Mouse (Mus musculus): ENCODE data around the gene Tmem176b. TPM values are rescaled to one million over a fixed set of nuclear protein-coding genes. Genes with fewer than 3 reads are reported as not detected.
A peak's percentile ranks its signal among the peaks of the same experiment; 100 is the strongest.

Gene Tmem176b
- polyA plus RNA-seq, 1 experiment from 2014 or later, result 442 TPM

DNA sequence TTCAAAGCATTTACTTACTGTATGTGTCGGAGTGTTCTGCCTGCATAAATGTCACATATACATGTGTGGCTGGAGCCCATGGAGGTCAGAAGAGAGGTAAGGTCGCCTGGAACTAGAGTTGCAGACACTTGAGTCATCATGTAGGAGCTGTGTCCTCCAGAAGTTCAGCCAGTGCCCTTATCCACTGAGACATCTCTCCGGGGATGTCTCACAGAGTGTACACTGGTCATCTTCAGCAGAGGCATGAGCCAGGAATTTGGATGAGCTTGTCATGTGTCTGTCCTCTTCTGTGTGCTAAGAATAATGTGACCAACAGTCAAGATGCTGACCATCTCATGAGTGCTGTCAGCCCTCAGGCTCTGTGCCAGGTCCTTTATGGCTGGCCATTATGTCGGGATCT, 21.5 kb upstream of the Tmem176b start:
- no peaks in the 10 kb centered on the region for H3K9me3 ChIP-seq
- peaks cover 12% of the 10 kb centered on the region for H3K4me1 ChIP-seq
- no peak overlapping the region for H3K9ac ChIP-seq
- no peak overlapping the region for H3K4me2 ChIP-seq
- no peak overlapping the region for H3K27ac ChIP-seq
- no peaks in the 10 kb centered on the region for H3K27me3 ChIP-seq
- H3K4me3 ChIP-seq, result no peak overlapping the region
- ATAC-seq (ENCODE audit: borderline replicate concordance, extremely low read depth, low FRiP score, low TSS enrichment), result no peak
- no peaks in the 10 kb centered on the region for H3K36me3 ChIP-seq
- WGBS, result 60% methylated on average over 4 of the region's 4 CpGs

DNA sequence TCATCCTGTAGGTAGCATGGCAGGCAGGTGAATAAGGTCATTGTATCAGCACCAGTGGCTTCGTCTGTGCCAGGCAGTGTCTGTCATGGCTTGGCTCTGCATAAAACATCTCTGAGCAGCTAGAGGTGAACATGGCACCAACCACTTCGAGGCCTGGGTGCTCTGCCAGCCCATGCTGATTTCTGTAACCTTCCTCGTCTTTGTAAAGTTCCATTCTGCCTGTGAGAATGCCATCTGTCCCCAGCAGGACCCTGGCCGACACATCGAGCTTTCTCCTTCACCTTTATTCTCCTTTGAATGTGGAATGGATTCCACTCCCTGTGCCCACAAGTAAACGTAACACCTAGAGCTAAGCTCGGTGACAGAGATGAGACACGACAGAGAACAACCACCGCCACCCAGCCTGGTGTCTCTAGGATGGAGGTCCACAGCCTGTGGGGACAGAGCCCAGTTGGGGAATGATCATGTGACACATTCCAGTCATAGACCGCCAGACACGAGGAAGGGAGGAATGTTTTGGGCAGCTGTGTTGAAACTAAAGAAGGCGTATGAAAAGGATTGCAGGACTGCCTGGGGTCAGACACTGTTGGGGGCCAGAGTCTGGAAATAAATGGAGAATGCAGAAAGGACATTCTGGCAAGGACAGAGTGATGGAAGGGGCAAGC, 20.5 kb upstream of the Tmem176b start:
- Histone ChIP-seq H3K4me1 (peaks cover 19% of the 10 kb centered on the region), H3K9me3 (no peaks in the 10 kb centered on the region), H3K4me3 (no peak overlapping the region), H3K36me3 (no peaks in the 10 kb centered on the region), H3K9ac (no peak overlapping the region), H3K27ac (0 out of 2 replicates have a peak overlapping the region, but pooled peaks have one; percentile 1), H3K4me2 (no peak overlapping the region), H3K27me3 (no peaks in the 10 kb centered on the region)
- peak; percentile 51; the same call in 1 of the 2 replicates for ATAC-seq (ENCODE audit: borderline replicate concordance, extremely low read depth, low FRiP score, low TSS enrichment)
- 66% methylated on average over 12 of the region's 12 CpGs for WGBS

DNA sequence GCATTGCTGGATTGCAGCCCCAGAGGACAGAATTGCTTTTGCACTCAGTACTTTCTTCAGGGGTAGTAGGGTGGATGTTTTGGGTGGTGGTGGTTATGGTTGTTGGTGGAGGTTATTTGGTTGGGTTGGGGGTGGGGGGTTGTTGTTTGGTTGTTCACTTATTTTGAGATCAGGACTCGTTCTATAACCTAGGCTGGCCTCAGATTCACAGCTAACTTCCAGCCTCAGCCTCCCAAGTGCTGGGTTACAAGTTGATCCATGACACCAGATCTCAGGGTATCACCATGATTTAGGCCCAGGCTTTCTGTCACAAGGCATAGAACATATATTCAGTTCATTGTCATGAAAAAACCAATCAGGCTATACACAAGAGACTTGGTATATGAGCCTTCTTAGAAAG, 19.6 kb upstream of the Tmem176b start:
- Histone ChIP-seq H3K36me3 (no peaks in the 10 kb centered on the region), H3K4me3 (no peak overlapping the region), H3K27me3 (no peaks in the 10 kb centered on the region), H3K9me3 (no peaks in the 10 kb centered on the region), H3K4me1 (peaks cover 19% of the 10 kb centered on the region), H3K27ac (no peak overlapping the region), H3K4me2 (no peak overlapping the region), H3K9ac (no peak overlapping the region)
- no peak for ATAC-seq (ENCODE audit: borderline replicate concordance, extremely low read depth, low FRiP score, low TSS enrichment)
- WGBS, result 79% methylated on average over 1 of the region's 1 CpGs

DNA sequence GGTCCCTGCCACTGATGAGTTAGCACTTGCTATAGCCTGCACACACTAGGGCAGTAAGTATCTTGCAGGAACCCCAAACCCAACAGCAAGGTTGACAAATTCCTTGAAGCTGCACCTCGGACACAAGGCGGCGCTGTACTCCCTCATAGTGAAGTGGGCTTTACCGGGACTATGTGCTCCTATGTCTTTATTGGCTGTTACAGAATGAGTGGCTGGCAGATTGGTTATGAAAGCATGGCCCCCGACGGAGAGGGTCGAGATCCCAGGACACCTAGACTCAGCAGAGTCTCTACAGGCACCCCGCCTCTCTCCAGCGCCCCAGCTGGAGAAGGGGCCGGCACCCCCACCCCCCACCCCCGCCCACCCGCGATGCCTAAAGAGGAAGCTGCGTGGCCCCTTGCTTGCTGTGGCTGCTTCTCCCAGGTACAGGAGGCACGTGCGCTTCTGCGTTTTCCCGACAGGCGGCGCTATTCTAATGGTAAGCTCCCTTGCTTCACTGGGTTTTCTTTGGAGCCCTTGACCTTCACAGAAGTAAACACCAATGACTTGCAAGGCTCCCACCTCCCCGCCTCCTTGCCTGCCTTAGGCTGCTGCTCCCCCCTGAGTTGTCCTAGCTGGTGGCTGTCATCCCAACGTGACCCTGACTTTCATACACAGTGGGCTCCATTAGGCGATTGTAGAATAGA, 19.0 kb upstream of the Tmem176b start:
- H3K27ac ChIP-seq, result no peak overlapping the region
- H3K36me3 ChIP-seq, result no peaks in the 10 kb centered on the region
- peak overlapping the region; percentile 45 for H3K4me2 ChIP-seq
- H3K9ac ChIP-seq, result no peak overlapping the region
- 9% methylated on average over 22 of the region's 23 CpGs for WGBS
- H3K4me3 ChIP-seq, result peak overlapping the region; percentile 18; the same call in 1 of the 2 replicates
- H3K4me1 ChIP-seq, result peaks cover 19% of the 10 kb centered on the region
- no peaks in the 10 kb centered on the region for H3K9me3 ChIP-seq
- ATAC-seq (ENCODE audit: borderline replicate concordance, extremely low read depth, low FRiP score, low TSS enrichment), result peak; percentile 34; the same call in 1 of the 2 replicates
- no peaks in the 10 kb centered on the region for H3K27me3 ChIP-seq

DNA sequence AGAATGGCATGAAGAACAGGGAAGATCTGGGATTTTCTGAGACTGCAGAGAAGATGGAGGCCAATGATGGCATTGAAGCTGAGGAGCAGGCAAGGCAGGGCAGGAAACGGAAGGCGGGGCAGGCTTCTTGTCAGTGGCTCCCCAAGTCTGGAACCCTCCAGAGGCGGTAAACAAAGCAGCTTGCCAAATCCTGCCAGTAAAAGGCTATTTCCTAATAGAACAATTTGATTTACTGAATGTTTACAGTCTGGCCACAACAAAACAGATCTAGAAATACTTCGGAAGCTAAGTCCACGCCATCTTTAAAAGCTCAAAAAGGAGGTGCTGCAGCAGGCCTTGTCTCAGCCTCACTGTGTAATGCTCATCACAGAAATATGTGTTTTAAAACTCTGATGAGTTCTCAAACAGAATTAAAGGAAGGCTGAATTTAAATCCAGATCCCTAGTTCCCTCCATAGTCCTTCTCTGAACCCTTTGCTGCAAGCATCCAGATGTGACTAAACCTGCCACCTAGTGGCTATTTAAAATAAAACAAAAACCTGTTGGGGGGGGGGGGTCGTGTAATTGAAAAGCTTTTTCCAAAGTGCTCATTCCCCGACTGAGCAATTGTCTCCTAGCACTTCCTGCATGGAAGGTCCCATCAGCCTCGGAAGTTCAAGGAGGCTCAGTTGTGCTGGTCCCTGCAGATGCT, 16.5 kb upstream of the Tmem176b start:
- no peak overlapping the region for H3K9ac ChIP-seq
- no peaks in the 10 kb centered on the region for H3K9me3 ChIP-seq
- peak overlapping the region; percentile 41 for H3K27ac ChIP-seq
- no peaks in the 10 kb centered on the region for H3K27me3 ChIP-seq
- WGBS, result 26% methylated on average over 8 of the region's 8 CpGs
- H3K4me3 ChIP-seq, result no peak overlapping the region
- no peak overlapping the region for H3K4me2 ChIP-seq
- peaks cover 21% of the 10 kb centered on the region for H3K4me1 ChIP-seq
- H3K36me3 ChIP-seq, result no peaks in the 10 kb centered on the region
- ATAC-seq (ENCODE audit: borderline replicate concordance, extremely low read depth, low FRiP score, low TSS enrichment), result peak; percentile 40; the same call in 1 of the 2 replicates

DNA sequence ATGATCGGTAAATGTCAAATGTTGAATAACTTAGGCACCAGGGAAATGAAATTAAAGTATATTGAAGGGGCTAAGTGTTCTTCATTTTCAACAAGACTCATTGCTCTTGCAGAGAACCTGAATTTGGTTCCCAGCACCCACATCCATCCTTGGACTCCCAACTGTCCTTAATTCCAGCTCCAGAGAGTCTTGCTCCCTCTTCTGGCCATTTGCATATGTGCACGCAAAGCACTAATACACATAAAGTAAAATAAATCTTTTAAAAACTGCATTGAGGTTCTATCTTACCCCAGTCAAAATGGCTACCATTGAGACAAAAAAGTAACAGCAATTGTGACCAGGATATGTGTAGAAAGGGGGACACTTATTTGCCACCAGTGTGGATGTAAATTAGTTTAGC, 12.9 kb upstream of the Tmem176b start:
- no peak for ATAC-seq (ENCODE audit: borderline replicate concordance, extremely low read depth, low FRiP score, low TSS enrichment)
- H3K27ac ChIP-seq, result no peak overlapping the region
- WGBS, result 91% methylated on average over 2 of the region's 2 CpGs

DNA sequence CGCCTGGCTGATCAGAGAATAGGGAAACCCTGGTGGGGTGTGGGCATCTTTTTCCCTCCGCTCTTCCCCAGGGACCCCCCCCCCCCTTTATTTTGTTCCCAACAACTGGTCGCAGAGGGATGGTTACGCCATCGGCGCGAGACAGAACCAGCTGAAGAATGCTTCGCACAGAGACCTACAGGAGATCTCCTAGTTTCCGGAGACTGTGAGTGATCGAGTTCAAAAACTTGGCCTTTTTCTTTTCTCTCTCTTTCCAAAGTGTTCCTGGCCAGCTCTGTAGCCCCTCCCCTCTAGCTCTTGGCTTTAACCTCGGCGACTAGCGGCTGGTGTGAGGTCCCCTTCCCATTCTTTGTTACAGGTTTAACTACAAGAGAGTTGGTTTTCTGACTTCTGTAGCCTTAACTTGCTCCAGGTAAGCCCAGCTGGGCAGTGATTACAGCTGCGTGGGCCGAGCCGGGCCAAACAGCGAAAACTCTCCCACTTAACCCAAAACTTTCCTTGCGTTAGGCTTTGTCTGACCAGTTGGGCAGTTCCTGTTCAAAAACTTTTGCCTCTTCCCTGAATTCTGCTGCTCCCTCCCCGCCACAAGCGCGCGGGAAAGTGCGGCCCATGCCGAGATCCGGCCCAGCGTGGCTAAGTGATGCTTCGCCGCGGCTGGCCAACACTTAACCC, 10.7 kb upstream of the Tmem176b start:
- H3K4me3 ChIP-seq, result peak overlapping the region; percentile 44
- H3K27ac ChIP-seq, result peak overlapping the region; percentile 98
- peak overlapping the region; percentile 52 for H3K9ac ChIP-seq
- no peaks in the 10 kb centered on the region for H3K9me3 ChIP-seq
- under 1% methylated on average over 27 of the region's 29 CpGs for WGBS
- no peaks in the 10 kb centered on the region for H3K36me3 ChIP-seq
- peaks cover 8% of the 10 kb centered on the region; the same call in 1 of the 2 replicates for H3K4me1 ChIP-seq
- no peaks in the 10 kb centered on the region for H3K27me3 ChIP-seq
- ATAC-seq (ENCODE audit: borderline replicate concordance, extremely low read depth, low FRiP score, low TSS enrichment), result peak; percentile 85
- peak overlapping the region; percentile 72 for H3K4me2 ChIP-seq

More for the DNA sequence above, 12.9 kb upstream of the Tmem176b start:
- Histone ChIP-seq H3K9me3 (no peaks in the 10 kb centered on the region), H3K36me3 (no peaks in the 10 kb centered on the region), H3K4me1 (peaks cover 22% of the 10 kb centered on the region), H3K27me3 (no peaks in the 10 kb centered on the region), H3K9ac (no peak overlapping the region), H3K4me2 (no peak overlapping the region), H3K4me3 (no peak overlapping the region)

DNA sequence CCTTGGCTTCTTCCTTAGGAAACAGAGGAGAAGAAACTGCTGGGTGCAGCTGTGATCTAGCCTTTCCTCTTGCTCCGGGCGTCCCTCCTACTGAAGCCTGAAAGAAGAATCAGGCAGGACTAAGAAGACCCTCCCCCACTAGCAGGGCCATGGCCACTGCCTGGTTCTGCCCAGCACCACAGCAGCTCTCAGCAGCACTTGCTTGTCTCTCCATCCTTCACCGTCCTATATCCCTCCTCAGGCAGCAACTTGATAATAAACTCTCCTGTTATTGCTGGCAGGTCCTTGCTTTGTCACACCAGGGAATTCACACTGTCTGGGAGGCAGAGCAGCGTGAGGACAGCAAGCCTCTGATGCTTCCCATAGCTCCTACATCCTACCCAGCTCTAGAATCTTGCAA, 3.8 kb upstream of the Tmem176b start:
- no peak for ATAC-seq (ENCODE audit: borderline replicate concordance, extremely low read depth, low FRiP score, low TSS enrichment)
- no peaks in the 10 kb centered on the region for H3K27me3 ChIP-seq
- 68% methylated on average over 4 of the region's 4 CpGs for WGBS
- no peak overlapping the region for H3K27ac ChIP-seq
- no peak overlapping the region for H3K4me2 ChIP-seq
- H3K36me3 ChIP-seq, result peaks cover 18% of the 10 kb centered on the region
- no peak overlapping the region for H3K9ac ChIP-seq
- no peak overlapping the region for H3K4me3 ChIP-seq
- H3K4me1 ChIP-seq, result peaks cover 12% of the 10 kb centered on the region
- no peaks in the 10 kb centered on the region for H3K9me3 ChIP-seq

DNA sequence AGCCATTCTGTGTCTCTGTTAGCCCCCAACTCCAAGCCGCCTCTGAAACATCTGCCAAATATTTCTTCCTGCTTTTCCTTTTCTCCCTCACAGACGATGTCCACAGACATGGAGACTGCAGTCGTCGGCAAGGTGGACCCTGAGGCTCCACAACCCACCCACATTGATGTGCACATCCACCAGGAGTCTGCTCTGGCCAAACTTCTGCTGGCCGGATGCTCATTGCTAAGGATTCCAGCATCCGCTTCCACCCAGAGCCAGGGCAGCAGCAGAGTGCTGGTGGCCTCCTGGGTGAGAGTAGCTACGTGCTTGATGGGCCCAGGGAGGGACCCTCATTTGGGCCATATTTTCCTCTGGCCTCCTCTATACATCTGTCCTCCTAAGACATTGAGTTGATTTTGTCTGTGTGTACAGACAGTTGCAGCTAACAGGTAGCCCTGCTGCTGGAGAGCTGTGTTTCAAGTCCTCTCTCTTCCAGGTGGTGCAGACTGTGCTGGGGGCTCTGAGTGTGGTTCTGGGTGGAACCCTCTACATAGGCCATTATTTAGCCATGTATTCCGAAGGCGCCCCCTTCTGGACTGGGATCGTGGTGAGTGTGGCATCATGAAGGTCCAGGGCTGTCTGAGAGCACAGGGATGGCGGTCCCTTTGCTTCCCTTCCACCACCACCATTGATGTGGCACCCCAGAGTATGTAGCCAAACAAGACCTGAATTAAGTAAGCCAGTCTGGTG, 981 bp upstream of the Tmem176b start:
- H3K4me3 ChIP-seq, result peak overlapping the region; percentile 51
- H3K27ac ChIP-seq, result peak overlapping the region; percentile 92
- ATAC-seq (ENCODE audit: borderline replicate concordance, extremely low read depth, low FRiP score, low TSS enrichment), result no peak
- peaks cover 38% of the 10 kb centered on the region for H3K4me1 ChIP-seq
- 39% methylated on average over 11 of the region's 11 CpGs for WGBS
- peak overlapping the region; percentile 56 for H3K9ac ChIP-seq
- H3K4me2 ChIP-seq, result peak overlapping the region; percentile 76
- H3K36me3 ChIP-seq, result peaks cover 32% of the 10 kb centered on the region
- no peaks in the 10 kb centered on the region for H3K9me3 ChIP-seq
- H3K27me3 ChIP-seq, result no peaks in the 10 kb centered on the region

DNA sequence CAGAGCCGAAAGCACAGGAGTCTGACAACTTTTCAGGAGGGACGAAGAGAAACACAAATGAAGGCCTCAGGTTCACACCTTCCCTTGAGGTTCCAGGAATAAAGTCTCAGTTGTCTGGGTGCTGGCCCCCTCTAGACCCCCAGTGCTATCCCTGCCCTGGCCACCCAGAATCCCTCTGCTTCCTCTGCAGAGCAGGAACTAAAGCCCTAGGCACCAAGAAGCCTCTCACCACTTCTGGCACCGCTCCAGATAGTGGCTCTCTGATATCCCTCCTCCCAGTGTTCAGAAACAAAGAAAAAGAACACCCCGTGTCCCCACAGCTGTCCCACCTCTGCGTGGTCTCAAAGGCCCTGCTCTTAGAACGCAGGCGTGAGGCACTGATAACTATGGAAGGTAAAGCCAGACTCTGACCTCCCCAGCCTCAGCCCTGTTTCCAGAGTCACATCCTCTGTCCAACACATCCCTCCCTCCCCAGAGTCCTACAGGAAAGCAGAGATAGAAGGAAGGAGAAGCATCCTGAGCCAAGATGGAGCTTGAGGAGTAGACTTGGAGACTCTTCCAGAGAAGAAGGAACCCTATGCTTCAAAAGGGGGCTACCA, 826 bp downstream of the Tmem176b start, which contains the start of gene Tmem176a:
Tmem176a (plus strand) TSS at position 549 of the 599 bp plus-strand sequence.
- H3K4me3 ChIP-seq, result peak within 1 kb of the TSS; percentile 51
- 4% methylated on average over 7 of the region's 7 CpGs for WGBS
- H3K9me3 ChIP-seq, result no peaks in the 10 kb centered on the region
- ATAC-seq (ENCODE audit: borderline replicate concordance, extremely low read depth, low FRiP score, low TSS enrichment), result peak; percentile 20
- H3K36me3 ChIP-seq, result peaks cover 48% of the 10 kb centered on the region
- H3K27me3 ChIP-seq, result no peaks in the 10 kb centered on the region
- H3K9ac ChIP-seq, result peak within 1 kb of the TSS; percentile 56
- H3K4me2 ChIP-seq, result peak within 1 kb of the TSS; percentile 76
- peak within 1 kb of the TSS; percentile 92 for H3K27ac ChIP-seq
- H3K4me1 ChIP-seq, result peaks cover 38% of the 10 kb centered on the region

All from lung, embryonic 15.5 days (tissue).